Mouse (Mus musculus) embryo, embryonic 11 days (tissue): ENCODE measurements around the gene Rps3a1.

Experiments used
- DNase-seq: peaks from one replicate; pipeline ENCODE4 v3.0.0-alpha.2; 2015

Gene Rps3a1

DNA sequence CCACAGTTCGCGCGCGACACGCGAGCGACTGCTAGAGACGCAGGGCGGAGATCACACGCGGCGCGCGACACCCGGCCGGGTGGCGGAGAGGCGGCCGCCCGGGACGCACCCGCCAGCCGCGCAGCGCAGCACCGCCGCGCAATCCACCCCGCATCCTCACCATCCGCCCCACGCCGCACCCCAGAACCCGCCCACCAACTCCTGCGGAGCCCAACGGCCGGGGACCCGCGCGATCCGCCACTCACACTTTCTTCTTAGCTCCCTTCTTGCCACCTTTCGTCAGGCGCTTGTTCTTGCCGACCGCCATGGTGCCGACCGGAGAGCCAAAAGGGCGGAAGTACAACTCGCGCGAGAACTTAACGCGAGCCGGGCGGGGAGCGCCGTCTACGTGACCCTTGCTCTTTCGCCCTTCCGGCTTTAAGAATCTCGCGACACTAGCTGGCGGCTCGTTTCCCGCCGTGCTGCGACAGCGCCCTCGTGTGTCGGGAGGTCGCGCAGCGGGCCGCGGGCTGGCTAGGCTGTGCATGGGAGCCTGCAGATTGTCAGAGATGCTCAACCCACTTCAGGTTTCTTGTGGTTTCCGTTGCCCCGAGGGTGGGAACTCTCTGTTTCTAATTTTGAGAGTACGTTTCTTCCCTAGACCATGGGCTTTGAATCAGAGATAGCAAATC is at the start of gene Rps3a1:
TSS of gene Rps3a1 (minus strand) at position 440 of the 671 bp plus-strand sequence.
- DNase-seq, result peak; percentile 98

DNA sequence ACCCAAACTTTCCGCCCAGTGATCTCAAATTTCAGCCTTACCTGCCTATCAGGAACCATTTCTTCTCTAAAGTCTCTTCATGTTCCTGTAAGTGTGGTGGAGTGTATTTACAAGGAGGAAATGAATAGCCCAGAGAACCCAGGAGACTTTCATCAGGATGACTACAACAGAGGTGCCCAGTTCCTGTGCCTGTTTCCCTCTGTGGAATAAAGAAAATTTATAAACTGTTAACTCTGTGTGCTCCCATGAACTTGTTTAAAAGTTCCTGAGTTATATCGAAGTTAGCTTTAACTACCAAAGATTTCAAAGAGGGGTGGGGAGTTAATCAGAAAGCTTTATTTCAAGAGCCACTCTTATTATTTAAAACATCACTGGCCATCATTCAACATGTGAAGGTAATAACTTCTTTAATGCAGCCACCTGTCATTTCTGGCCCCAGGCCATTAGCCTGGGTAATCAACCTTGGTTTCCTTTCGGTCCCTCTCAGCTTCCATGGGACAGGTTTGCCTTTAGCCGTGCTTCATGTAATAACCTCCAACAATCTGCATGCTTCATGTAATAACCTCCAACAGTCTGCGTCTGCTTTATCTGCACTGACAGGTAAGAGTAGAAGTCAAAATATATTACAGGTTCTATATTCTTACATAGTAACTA is 45.4 kb upstream of the Rps3a1 start:
- DNase-seq, result no peak

DNA sequence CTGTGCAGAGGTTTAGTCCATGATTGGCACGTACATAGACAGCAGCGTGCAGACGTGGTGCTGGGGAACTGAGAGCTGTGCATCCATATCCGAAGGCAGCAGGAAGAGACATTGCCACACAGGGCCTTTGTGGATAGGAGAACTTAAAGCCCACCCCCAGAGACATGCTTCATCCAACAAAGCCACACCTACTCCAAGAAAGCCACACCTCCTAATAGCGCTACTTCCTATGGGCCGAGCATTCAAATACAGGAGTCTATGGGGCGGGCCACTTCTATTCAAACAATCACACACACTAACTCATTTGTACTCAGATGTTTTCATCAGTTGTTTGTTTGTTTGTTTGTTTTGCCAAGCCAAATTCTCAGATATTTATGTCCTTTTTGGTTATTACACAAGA is 42.0 kb upstream of the Rps3a1 start:
- DNase-seq, result no peak

DNA sequence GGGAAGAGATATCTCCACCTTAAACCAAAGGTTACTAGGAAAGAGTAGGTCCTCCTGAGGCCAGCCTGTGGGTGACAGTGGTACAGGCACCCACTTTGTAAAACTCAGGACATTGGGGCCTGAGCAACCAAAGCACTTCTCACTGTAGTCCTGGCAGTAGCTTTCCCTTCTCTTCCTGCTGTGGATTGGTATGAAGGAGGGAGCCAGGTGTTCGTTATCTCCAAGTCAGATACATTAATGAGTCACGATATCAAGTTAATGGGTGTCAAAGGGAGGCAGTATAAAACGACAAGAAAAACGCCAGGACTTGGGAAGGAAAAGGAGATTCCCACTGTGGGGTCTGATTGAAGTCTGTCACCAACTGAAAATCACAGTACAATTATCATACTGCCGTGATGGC is 38.6 kb upstream of the Rps3a1 start:
- DNase-seq, result no peak

DNA sequence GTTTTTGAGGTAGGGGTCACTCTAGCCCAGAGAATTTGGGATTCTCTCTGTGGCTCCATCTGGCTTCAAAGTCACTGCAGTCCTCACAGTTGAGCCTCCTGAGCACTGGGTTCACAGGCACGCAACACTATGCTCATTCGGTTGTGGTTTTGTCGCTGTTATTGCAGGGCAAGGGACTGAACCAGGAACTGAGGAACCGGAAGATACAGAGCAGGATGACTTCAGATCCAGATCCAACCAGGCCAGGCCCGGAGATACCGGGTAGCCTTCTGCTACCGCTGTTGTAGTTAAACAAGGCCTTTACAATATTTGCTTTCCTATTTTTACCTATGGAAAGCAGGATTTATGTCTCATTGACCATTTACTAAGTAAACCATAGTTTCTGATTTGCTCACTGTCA is 37.2 kb upstream of the Rps3a1 start:
- DNase-seq, result no peak

DNA sequence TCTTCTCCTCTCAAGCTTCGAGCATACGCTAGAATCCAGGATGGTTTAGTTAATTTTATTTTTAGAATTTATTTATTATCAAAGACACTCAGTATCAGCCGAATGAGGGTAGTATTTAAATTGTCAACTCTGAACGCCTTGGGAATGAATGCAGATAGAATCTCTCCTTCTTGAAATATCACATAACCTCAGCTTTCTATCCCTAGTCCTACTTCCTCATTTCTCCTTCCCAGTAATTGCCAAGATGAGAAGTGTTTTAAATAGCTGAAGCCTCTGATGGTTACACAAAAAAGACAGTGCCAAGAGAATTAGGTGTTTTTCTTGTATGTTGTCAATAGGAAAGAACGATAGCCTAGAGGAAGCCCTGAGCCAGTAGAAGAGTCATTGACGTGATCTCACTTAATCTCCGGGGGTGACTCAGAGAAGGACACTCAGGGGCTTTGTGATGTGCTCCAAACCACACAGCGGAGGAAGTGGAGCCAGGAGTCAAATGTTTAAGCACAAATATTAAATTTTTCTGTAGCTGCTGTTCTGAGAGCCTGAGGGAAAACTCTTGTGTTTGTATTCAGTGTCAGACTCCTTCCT is 26.4 kb upstream of the Rps3a1 start:
- DNase-seq, result no peak

DNA sequence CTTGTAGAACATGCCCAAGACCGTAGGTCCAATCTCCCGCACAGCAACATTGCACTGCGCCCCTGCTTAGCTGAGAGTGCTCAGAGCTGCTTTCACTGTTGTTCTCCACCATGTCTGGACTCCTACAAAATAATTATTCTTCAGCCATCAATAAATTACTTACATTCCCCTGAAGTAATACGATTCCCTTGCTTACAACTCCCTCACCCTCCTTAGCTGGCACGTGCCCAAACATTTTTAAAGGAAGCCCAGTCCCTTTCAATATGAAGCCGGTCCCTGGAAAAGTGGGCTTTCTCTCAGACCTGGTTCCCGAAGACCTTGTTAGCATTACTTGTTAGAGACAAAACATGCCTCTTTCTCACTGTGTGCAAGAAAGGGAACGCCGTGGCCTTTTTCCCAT is 7.0 kb upstream of the Rps3a1 start:
- no peak for DNase-seq

DNA sequence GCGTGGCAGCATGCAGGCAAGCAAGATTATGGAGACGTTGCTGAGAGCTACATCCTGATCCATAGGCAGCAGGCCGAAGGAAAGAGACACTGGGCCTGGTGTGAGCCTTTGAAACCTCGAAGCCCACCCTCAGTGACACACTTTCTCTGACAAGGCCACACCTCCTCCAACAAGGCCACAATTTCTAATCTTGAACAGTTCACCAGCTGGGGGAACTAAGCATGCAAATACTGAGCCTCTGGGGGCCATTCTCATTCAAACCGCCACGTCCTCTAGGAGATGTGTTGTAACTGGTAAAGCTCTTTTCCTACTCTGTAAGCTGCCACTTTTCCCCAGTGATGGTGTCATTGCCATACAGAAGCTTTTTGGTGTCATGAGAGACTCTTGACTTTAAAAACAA is 6.6 kb upstream of the Rps3a1 start:
- no peak for DNase-seq

DNA sequence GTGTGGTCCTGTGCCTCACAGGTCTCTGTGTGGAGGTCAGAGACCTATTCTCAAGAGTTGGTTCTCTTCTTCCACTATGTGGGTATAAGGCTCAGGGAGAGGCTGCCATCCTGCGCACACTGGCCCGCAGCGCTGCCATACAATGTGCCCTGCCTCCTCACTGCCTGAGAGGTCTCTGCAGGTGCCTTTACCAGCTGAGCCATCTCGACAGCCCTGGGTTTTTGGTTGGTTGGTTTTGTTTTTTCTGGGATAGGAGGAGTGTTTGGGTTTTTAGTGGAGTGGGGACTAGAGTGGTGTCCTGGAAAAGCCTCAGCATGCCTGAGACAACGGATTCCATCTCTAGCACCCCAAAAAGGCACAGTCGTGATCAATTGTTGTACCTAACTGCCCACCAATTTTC is 841 bp upstream of the Rps3a1 start:
- DNase-seq, result no peak

DNA sequence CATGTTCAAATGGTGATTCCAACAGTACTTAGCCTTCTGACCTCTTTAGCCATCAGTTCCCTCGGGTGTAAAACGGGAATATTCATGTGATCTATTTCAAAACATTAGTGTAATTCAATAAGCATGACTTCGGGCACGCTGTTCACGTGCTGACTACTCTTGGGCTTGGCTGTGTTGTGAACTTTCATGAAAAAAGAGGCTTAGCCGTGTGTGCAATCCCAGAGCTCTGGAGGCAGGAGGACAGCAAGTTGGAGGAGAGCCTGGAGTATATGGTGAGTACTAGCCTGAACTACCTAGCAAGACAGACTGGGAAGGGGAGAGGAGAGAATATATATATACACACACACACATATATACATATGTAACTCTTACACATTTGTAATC is 424 bp upstream of the Rps3a1 start:
- DNase-seq, result no peak

DNA sequence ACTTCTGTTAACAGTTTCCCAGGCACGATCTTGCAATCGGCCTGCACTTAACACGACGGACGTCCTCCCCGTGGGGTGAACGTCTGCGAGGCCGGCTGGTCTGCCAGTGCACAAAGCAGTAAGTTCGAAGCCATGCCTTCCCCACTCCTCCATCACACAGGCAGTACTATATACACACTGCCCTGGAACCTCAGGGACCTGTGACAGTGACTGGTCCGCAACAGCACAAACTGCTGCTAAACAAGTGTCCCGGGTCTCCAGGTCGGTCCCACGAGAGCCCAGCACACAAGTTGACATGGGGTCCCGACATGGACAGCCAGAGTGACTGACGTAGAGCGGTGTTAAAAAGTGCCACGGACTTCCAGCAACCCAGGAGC is 628 bp downstream of the Rps3a1 start:
- peak; percentile 55 for DNase-seq

DNA sequence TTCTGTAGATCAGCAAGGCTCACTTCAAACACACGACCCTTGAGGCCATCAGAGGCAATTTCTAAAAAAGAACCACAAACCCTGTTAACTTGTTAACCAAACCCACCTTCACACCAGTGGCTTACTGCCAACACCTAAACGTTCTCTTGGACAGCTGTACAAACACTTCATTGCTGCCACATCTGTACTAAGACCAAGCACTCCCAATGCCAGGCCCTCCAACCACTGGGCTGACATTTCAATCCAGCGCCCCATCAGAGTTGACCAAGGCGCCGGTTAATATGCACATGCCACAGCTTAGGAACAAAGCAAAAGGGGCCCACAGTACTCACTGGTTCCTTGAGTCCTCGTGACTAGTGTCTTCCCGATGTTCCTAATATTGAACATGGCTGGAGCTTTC is 1.1 kb downstream of the Rps3a1 start:
- peak; percentile 20 for DNase-seq

DNA sequence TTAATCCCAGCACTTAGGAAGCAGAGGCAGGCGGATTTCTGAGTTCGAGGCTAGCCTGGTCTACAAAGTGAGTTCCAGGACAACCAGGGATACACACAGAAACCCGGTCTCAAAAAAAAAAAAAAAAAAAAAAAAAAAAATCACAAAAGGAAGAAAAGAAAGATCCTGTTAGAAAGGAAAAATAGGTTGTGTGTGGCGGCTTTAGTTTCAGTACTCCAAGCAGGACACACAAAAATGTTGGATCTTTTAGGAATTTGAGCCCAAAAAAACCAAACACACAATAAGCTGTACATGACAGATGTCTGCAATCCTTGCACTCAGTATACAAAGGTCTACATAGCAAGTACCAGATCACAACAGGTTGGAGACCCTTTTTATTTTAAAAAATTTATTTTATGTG is 2.8 kb downstream of the Rps3a1 start:
- no peak for DNase-seq

DNA sequence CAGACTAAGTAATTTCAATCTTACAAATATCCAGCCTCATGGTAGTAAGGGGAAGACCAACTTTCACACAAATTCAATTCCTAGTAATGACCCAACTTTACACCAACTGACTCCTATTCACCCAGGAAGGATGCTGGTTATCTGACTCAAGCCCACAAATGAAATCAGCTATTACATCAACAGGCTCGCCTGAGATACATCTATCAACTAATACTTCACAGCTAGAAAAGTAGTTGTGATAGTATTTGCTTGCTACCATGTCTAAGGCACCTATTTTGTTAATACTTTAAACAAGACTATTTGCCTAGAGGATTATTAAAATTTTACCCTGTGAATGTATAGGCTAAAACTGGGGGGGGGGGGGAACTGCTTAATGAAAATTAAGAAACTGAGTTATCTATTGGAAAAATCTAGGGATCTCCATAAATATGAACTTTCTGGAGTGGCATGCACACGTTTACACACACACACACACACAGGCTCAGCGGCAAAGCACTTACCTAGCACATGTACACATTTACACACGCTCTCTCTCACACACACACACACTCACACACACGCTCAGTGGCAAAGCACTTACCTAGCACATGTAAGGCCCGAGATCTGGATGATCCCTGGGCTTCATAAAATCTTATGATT is 5.4 kb downstream of the Rps3a1 start:
- DNase-seq, result no peak

DNA sequence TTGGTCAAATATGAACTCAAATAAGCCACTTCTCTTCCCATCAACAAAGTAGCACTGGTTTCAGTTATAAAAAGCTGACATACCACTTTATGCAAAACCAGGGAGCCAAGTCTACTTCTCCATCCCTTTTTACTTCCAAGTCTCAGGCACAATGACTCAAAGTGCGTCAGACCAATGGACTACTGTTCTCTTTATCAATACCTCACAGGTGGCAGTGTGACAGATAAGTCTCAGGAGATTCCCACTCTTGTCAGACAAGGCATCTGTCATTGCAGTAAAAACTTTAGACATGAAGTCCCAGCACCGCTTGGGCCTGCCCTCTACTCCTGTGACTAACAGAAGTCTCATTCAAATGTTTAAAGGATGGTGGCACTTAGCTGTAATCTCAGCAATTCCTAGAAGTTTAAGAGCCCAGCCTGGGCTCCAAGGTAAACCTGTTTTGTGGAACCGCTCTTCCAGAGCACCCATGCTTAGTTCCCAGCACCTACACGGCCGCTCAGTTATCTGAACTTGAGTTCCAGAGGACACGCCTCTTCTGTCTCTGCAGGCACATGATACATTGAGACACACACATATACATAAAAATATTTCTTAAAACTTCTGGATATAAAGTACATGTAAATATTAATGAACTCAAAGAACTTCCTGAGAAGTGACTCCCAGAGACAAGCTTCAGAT is 6.5 kb downstream of the Rps3a1 start:
- no peak for DNase-seq

DNA sequence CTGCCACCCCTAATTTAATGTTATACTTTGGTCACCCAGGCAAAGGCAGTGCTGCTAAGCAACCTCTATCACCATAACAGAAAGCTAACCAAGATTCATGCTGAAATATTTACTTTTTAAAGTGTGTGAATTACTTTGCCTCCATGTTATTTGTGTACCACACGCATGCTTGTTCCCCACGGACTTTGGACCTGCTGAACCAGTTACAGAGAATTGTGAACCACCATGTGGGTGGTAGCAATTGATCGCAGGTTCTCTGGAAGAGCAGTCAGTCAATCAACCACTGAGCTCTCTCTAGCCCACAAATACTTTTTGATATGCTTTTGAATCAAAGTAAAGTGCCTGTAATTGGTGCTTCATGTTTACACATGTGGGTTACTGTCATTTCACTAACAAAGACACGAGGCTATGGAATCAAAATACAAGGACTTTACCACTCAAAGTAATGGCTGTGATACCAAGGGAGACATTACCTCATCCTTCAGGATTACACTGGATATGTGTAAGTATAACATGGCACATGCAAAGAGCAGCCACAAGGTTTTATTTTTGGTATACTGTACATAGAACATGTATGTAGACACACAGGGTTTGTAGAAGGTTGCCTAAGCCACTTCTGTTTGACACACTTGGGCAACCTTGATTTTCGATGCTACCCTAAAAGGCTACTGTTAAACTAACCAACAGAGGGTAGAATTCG is 7.4 kb downstream of the Rps3a1 start:
- no peak for DNase-seq

DNA sequence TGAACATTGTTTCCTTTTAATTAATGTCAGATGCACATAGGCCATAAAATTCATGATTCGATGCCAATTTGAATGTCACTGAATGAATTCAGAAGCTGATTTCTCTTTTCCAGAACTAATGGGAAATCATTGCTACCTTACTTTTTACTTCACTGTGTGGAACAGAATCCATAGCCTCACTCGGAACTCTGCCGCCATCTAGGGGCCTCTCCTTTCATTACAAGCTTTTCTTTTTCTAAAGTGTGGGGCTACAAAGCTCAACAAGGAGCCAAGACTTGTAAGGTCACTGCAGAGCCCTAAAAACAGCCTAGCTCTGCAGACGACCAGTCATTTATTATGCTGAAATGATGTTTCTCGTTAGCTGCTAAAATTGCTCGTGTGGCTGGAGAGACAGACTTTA is 12.7 kb downstream of the Rps3a1 start:
- DNase-seq, result peak; percentile 58

DNA sequence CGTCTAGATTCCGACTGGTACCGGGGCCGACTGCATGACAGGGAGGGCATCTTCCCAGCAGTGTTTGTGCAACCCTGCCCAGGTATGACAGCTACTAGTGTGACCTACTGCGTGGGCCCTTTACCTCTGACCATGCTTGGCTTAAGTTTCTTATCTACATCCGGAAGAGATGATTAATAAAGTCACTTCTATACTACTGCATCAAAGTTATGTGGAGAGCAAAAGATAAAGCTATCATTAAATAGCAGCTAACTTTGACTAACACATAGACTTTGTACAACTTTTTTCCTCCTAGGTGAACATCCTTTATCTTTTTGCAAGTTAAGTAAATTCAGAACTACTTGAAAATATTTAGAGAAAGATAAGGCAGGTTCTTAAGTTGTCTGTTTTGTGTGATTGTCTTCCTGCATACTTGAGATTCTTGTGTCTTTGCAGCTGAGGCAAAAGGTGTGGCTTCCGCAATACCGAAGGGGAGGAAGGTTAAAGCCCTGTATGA is 19.2 kb downstream of the Rps3a1 start:
- DNase-seq, result no peak

DNA sequence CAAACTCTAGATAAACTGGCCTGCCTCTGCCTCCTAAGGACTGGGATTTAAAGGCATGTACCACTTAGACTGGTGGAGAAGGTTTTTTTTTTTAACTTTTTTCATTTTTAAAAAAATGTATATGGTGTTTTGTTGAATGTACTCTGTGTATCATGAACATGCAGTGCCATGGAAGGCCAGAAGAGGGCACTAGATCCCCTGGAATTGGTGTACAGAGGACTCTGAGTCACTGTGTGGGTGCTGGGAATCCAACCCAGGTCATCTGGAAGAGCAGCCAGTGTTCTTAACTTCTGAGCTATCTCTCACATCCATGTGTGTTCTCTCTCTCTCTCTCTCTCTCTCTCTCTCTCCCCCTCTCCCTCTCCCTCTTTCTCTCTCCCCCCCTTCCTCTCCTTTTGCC is 20.3 kb downstream of the Rps3a1 start:
- DNase-seq, result no peak

DNA sequence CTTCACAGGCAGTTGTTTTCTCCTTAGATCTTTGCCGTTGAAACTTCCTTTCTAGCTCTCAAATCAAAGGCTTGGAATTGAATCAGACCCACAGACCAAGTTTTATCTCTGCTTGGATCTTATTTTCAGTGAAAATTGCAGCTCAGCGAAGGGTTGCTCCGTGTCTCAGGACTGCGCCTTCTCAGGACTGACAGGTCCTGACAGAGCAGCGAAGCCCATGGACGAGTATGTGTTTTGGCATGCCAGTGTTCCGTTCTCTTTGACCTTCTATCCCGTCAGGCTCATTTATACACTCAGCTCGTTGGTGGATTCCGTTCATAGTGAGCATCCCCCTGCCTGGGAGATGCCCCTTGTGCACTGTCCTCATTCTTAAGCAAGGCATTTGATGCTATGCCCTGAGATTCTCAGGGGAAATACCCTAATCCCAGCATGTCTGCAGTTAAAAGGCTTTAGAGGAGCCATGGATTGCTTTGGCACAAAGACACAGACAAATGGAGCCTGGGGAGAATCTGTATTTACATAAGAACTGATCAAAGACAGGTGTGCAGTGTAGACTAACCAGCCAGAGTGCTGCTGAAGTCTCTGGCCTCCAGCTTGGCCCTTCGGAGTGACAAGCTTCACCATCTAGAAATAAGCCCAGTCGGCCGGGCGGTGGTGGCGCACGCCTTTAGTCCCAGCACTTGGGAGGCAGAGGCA is 23.1 kb downstream of the Rps3a1 start:
- peak; percentile 28 for DNase-seq

DNA sequence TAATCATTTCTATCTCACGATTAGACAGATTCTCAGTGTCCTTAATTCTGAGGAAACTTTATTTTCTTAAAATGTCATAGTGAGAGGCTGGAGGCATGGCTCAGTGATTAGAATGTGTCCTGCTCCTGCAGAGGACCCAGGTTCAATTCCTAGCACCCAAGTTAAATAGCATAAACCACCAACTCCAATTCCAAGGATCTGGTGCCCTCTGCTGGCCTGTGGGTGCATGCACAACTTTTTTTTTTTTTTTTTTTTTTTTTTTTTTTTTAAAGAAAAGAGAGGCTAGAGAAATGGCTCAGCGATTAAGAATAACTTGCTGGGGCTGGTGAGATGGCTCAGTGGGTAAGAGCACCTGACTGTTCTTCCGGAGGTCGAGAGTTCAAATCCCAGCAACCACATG is 25.6 kb downstream of the Rps3a1 start:
- no peak for DNase-seq

DNA sequence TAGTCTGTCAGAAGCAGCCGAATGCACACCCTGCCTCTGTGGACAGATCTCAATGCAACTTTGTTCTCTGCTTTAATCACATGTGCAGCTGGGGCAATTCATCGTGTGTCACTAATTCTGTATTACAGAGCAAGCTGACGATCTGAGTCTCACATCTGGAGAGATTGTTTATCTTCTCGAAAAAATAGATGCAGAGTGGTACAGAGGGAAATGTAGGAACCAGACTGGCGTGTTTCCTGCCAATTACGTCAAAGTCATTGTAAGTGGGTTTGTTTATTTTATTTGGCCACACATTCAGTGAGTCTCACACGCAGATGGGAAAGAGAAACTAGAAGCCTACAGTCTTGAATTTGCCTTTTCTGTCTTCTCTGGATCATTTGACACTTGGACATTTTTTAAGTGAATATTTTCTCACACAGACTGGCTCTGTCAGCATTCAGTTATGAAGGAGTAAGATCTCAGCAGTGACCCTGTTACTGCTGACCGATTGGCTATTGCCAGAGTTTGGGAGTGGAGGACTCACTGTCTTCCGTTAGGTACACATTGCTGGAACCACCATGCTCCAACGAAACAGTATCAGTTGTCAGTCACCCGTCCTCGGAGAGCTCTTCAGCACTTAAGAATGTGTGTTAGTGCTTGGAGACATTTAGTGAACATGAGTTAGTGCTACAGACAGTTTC is 27.7 kb downstream of the Rps3a1 start:
- DNase-seq, result peak; percentile 26
